Mouse (Mus musculus): ENCODE measurements around the gene Rassf3. TPM values are rescaled to one million over a fixed set of nuclear protein-coding genes. Genes with fewer than 3 reads are reported as not detected.

Rassf3 gene
- total RNA-seq, 2 experiments from 2014 or later = 39.2 to 44.8 TPM

GRCm38 (mm10) chr10:121465033-121465432, 11.1 kb downstream of the Rassf3 start:
- DNase-seq (ENCODE audit: low spot score in 2 of 2) = no peak

GRCm38 (mm10) chr10:121462162-121462881, 13.8 kb downstream of the Rassf3 start:
- DNase-seq (ENCODE audit: low spot score in 2 of 2) = no peak

GRCm38 (mm10) chr10:121461404-121462161, 14.6 kb downstream of the Rassf3 start:
- DNase-seq (ENCODE audit: low spot score in 2 of 2) = peak; percentile 50 to 52

- no peak for DNase-seq (ENCODE audit: low spot score in 2 of 2)
Observed at GRCm38 (mm10) chr10:121459124-121459853, 16.9 kb downstream of the Rassf3 start.

- no peak for DNase-seq (ENCODE audit: low spot score in 2 of 2)
Observed at GRCm38 (mm10) chr10:121458408-121458807, 17.7 kb downstream of the Rassf3 start.

- DNase-seq (ENCODE audit: low spot score in 2 of 2) = no peak
Observed at GRCm38 (mm10) chr10:121457381-121457780, 18.8 kb downstream of the Rassf3 start.

- no peak for DNase-seq (ENCODE audit: low spot score in 2 of 2)
Observed at GRCm38 (mm10) chr10:121455517-121455916, 20.6 kb downstream of the Rassf3 start.

GRCm38 (mm10) chr10:121454708-121455475, 21.3 kb downstream of the Rassf3 start:
- DNase-seq (ENCODE audit: low spot score in 2 of 2) = no peak

- DNase-seq (ENCODE audit: low spot score in 2 of 2) = no peak
Observed at GRCm38 (mm10) chr10:121454033-121454432, 22.1 kb downstream of the Rassf3 start.

GRCm38 (mm10) chr10:121445808-121446207, 30.3 kb downstream of the Rassf3 start:
- DNase-seq (ENCODE audit: low spot score in 2 of 2) = no peak

GRCm38 (mm10) chr10:121444198-121444597, 31.9 kb downstream of the Rassf3 start:
- no peak for DNase-seq (ENCODE audit: low spot score in 2 of 2)

GRCm38 (mm10) chr10:121443791-121444190, 32.4 kb downstream of the Rassf3 start:
- peak in 1 of 2 experiments; percentile 35 for DNase-seq (ENCODE audit: low spot score in 2 of 2)

- no peak for DNase-seq (ENCODE audit: low spot score in 2 of 2)
Observed at GRCm38 (mm10) chr10:121439310-121439731, 36.8 kb downstream of the Rassf3 start.

- no peak for DNase-seq (ENCODE audit: low spot score in 2 of 2)
Observed at GRCm38 (mm10) chr10:121438109-121438508, 38.0 kb downstream of the Rassf3 start.

- no peak for DNase-seq (ENCODE audit: low spot score in 2 of 2)
Observed at GRCm38 (mm10) chr10:121436693-121437092, 39.5 kb downstream of the Rassf3 start.

- DNase-seq (ENCODE audit: low spot score in 2 of 2) = no peak
Observed at GRCm38 (mm10) chr10:121436258-121436645, 39.9 kb downstream of the Rassf3 start.

- DNase-seq (ENCODE audit: low spot score in 2 of 2) = peak in 1 of 2 experiments; percentile 28
Observed at GRCm38 (mm10) chr10:121435546-121436257, 40.4 kb downstream of the Rassf3 start.

GRCm38 (mm10) chr10:121434441-121435103, 41.6 kb downstream of the Rassf3 start:
- no peak for DNase-seq (ENCODE audit: low spot score in 2 of 2)

- peak in 1 of 2 experiments; percentile 27 for DNase-seq (ENCODE audit: low spot score in 2 of 2)
Observed at GRCm38 (mm10) chr10:121432635-121433280, 43.4 kb downstream of the Rassf3 start.

Data from adrenal gland, adult 18-20 months (tissue).